Mouse (Mus musculus) limb, embryonic 15.5 days (tissue): ENCODE results near the gene Megf8. TPM values are rescaled to one million over a fixed set of nuclear protein-coding genes. Genes with fewer than 3 reads are reported as not detected.
A peak's percentile ranks its signal among the peaks of the same experiment; 100 is the strongest.

ENCODE experiments used
- ATAC-seq: fragments of 200-750 bp; cut with Nextera tagmentation; 2 replicates; pipeline ENCODE4 v1.8.0; 2017; ENCODE audit warnings: low read depth, moderate TSS enrichment; ENCODE audit not compliant: insufficient number of reproducible peaks, low FRiP score, low TSS enrichment
- H3K27ac ChIP-seq: fragments of 300-500 bp; sonication (generic); 2 replicates; pipeline ENCODE4 v1.5.1; 2015; ENCODE audit warnings: moderate library complexity, mild to moderate bottlenecking, inconsistent platforms
- H3K27me3 ChIP-seq: fragments of 300-500 bp; sonication (generic); 2 replicates; pipeline ENCODE4 v1.6.1; 2015; ENCODE audit warnings: inconsistent platforms
- H3K36me3 ChIP-seq: fragments of 300-500 bp; sonication (generic); 2 replicates; pipeline ENCODE4 v1.6.1; 2015; ENCODE audit warnings: inconsistent platforms
- H3K4me1 ChIP-seq: fragments of 300-500 bp; sonication (generic); 2 replicates; pipeline ENCODE4 v1.6.1; 2015; ENCODE audit warnings: inconsistent platforms
- H3K4me2 ChIP-seq: fragments of 300-500 bp; sonication (generic); 2 replicates; pipeline ENCODE4 v1.6.1; 2015; ENCODE audit warnings: mild to moderate bottlenecking, inconsistent platforms
- H3K4me3 ChIP-seq: fragments of 300-500 bp; sonication (generic); 2 replicates; pipeline ENCODE4 v1.5.1; 2015; ENCODE audit warnings: mild to moderate bottlenecking, inconsistent platforms
- H3K9ac ChIP-seq: fragments of 300-500 bp; sonication (generic); 2 replicates; pipeline ENCODE4 v1.6.1; 2015; ENCODE audit warnings: inconsistent platforms
- H3K9me3 ChIP-seq: fragments of 300-500 bp; sonication (generic); 2 replicates; pipeline ENCODE4 v1.6.1; 2016; ENCODE audit warnings: inconsistent platforms
- WGBS: fragments of 180-500 bp; shearing (Covaris S2); methylation state at CpG from one replicate; pipeline ENCODE4 v1.1.7; 2015; 5-methylcytosine and 5-hydroxymethylcytosine counted together
- polyA plus RNA-seq: library from polyadenylated mRNA; unstranded; fragments of >200 nt; fragmentation: Nextera tagmentation; extraction: Ambion mirVana; gene quantifications from 2 replicates; pipeline ENCODE4 v1.2.1, GENCODE M21; 2015

Megf8 gene
- polyA plus RNA-seq, 1 experiment from 2014 or later, result 14.3 TPM

GRCm38 (mm10) chr7:25281734-25282601 is 35.0 kb upstream of the Megf8 start:
- under 1% methylated on average over 64 of the region's 108 CpGs for WGBS
- peak overlapping the region; percentile 61 for H3K9ac ChIP-seq
- peaks cover 25% of the 10 kb centered on the region for H3K36me3 ChIP-seq
- H3K9me3 ChIP-seq, result no peaks in the 10 kb centered on the region
- peak overlapping the region; percentile 78 for H3K4me2 ChIP-seq
- peak overlapping the region; percentile 100 for H3K27ac ChIP-seq
- H3K27me3 ChIP-seq, result no peaks in the 10 kb centered on the region
- ATAC-seq, result peak; percentile 71
- H3K4me3 ChIP-seq, result peak overlapping the region; percentile 78
- peaks cover 62% of the 10 kb centered on the region for H3K4me1 ChIP-seq

GRCm38 (mm10) chr7:25282731-25283211 is 34.2 kb upstream of the Megf8 start:
- Histone ChIP-seq H3K9me3 (no peaks in the 10 kb centered on the region), H3K36me3 (peaks cover 33% of the 10 kb centered on the region), H3K4me2 (peak overlapping the region; percentile 78), H3K4me1 (peaks cover 54% of the 10 kb centered on the region), H3K9ac (peak overlapping the region; percentile 61), H3K4me3 (peak overlapping the region; percentile 78), H3K27ac (peak overlapping the region; percentile 100), H3K27me3 (no peaks in the 10 kb centered on the region)
- WGBS, result under 1% methylated on average over 28 of the region's 36 CpGs
- ATAC-seq, result no peak

GRCm38 (mm10) chr7:25283637-25284036 is 33.3 kb upstream of the Megf8 start:
- 10% methylated on average over 5 of the region's 5 CpGs for WGBS
- Histone ChIP-seq H3K27me3 (no peaks in the 10 kb centered on the region), H3K4me3 (peak overlapping the region; percentile 78), H3K36me3 (peaks cover 41% of the 10 kb centered on the region), H3K4me2 (peak overlapping the region; percentile 78), H3K9me3 (no peaks in the 10 kb centered on the region), H3K4me1 (peaks cover 57% of the 10 kb centered on the region), H3K27ac (peak overlapping the region; percentile 100), H3K9ac (peak overlapping the region; percentile 61)
- ATAC-seq, result no peak

- Histone ChIP-seq H3K9me3 (no peaks in the 10 kb centered on the region), H3K4me3 (peak overlapping the region; percentile 78), H3K27ac (peak overlapping the region; percentile 100; the same call in 1 of the 2 replicates), H3K36me3 (peaks cover 47% of the 10 kb centered on the region), H3K4me2 (peak overlapping the region; percentile 78), H3K9ac (peak overlapping the region; percentile 61), H3K4me1 (peaks cover 57% of the 10 kb centered on the region), H3K27me3 (no peaks in the 10 kb centered on the region)
- WGBS, result 46% methylated on average over 2 of the region's 2 CpGs
- no peak for ATAC-seq
These were observed 32.8 kb upstream of the Megf8 start for GRCm38 (mm10) chr7:25284171-25284570.

- Histone ChIP-seq H3K4me2 (0 out of 2 replicates have a peak overlapping the region, but pooled peaks have one; percentile 78), H3K4me3 (peak overlapping the region; percentile 78), H3K9me3 (no peaks in the 10 kb centered on the region), H3K4me1 (peaks cover 53% of the 10 kb centered on the region), H3K9ac (no peak overlapping the region), H3K27ac (peak overlapping the region; percentile 30; the same call in 1 of the 2 replicates), H3K27me3 (no peaks in the 10 kb centered on the region), H3K36me3 (peaks cover 52% of the 10 kb centered on the region)
- no peak for ATAC-seq
- 69% methylated on average over 5 of the region's 5 CpGs for WGBS
These were observed 32.2 kb upstream of the Megf8 start for GRCm38 (mm10) chr7:25284766-25285165.

- WGBS, result 89% methylated on average over 20 of the region's 20 CpGs
- H3K36me3 ChIP-seq, result peaks cover 62% of the 10 kb centered on the region
- no peak for ATAC-seq
- no peak overlapping the region for H3K4me2 ChIP-seq
- H3K27me3 ChIP-seq, result no peaks in the 10 kb centered on the region
- H3K4me1 ChIP-seq, result peaks cover 48% of the 10 kb centered on the region
- no peak overlapping the region for H3K27ac ChIP-seq
- no peak overlapping the region for H3K9ac ChIP-seq
- no peaks in the 10 kb centered on the region for H3K9me3 ChIP-seq
- no peak overlapping the region for H3K4me3 ChIP-seq
These were observed 31.3 kb upstream of the Megf8 start for GRCm38 (mm10) chr7:25285511-25286238.

- ATAC-seq, result no peak
- no peak overlapping the region for H3K27ac ChIP-seq
- WGBS, result 82% methylated on average over 8 of the region's 8 CpGs
- no peaks in the 10 kb centered on the region for H3K27me3 ChIP-seq
- no peak overlapping the region for H3K4me3 ChIP-seq
- H3K36me3 ChIP-seq, result peaks cover 75% of the 10 kb centered on the region
- no peaks in the 10 kb centered on the region for H3K9me3 ChIP-seq
- H3K4me1 ChIP-seq, result peaks cover 47% of the 10 kb centered on the region
- no peak overlapping the region for H3K4me2 ChIP-seq
- no peak overlapping the region for H3K9ac ChIP-seq
These were observed 30.0 kb upstream of the Megf8 start for GRCm38 (mm10) chr7:25286989-25287388.

- peaks cover 85% of the 10 kb centered on the region for H3K36me3 ChIP-seq
- WGBS, result 89% methylated on average over 12 of the region's 12 CpGs
- no peak overlapping the region for H3K27ac ChIP-seq
- H3K4me1 ChIP-seq, result peaks cover 54% of the 10 kb centered on the region
- no peak for ATAC-seq
- H3K9me3 ChIP-seq, result no peaks in the 10 kb centered on the region
- no peak overlapping the region for H3K9ac ChIP-seq
- H3K4me2 ChIP-seq, result no peak overlapping the region
- H3K27me3 ChIP-seq, result no peaks in the 10 kb centered on the region
- no peak overlapping the region for H3K4me3 ChIP-seq
These were observed 29.0 kb upstream of the Megf8 start for GRCm38 (mm10) chr7:25288011-25288410.

- no peaks in the 10 kb centered on the region for H3K27me3 ChIP-seq
- H3K36me3 ChIP-seq, result peaks cover 92% of the 10 kb centered on the region
- WGBS, result 91% methylated on average over 3 of the region's 3 CpGs
- no peak overlapping the region for H3K4me3 ChIP-seq
- H3K4me1 ChIP-seq, result peaks cover 51% of the 10 kb centered on the region
- H3K9ac ChIP-seq, result no peak overlapping the region
- no peak overlapping the region for H3K27ac ChIP-seq
- no peak overlapping the region for H3K4me2 ChIP-seq
- H3K9me3 ChIP-seq, result no peaks in the 10 kb centered on the region
- ATAC-seq, result no peak
These were observed 28.2 kb upstream of the Megf8 start for GRCm38 (mm10) chr7:25288721-25289120.

GRCm38 (mm10) chr7:25289925-25290324 is 27.0 kb upstream of the Megf8 start:
- H3K9ac ChIP-seq, result no peak overlapping the region
- 92% methylated on average over 3 of the region's 3 CpGs for WGBS
- no peaks in the 10 kb centered on the region for H3K9me3 ChIP-seq
- H3K36me3 ChIP-seq, result peaks cover 99% of the 10 kb centered on the region
- peaks cover 38% of the 10 kb centered on the region for H3K4me1 ChIP-seq
- no peak overlapping the region for H3K4me2 ChIP-seq
- ATAC-seq, result no peak
- H3K4me3 ChIP-seq, result no peak overlapping the region
- no peaks in the 10 kb centered on the region for H3K27me3 ChIP-seq
- H3K27ac ChIP-seq, result no peak overlapping the region

GRCm38 (mm10) chr7:25290463-25290862 is 26.5 kb upstream of the Megf8 start:
- no peaks in the 10 kb centered on the region for H3K27me3 ChIP-seq
- H3K4me3 ChIP-seq, result no peak overlapping the region
- no peak overlapping the region for H3K9ac ChIP-seq
- WGBS, result 92% methylated on average over 1 of the region's 1 CpGs
- no peak overlapping the region for H3K4me2 ChIP-seq
- no peaks in the 10 kb centered on the region for H3K9me3 ChIP-seq
- H3K27ac ChIP-seq, result 0 out of 2 replicates have a peak overlapping the region, but pooled peaks have one; percentile 61
- peaks cover 99% of the 10 kb centered on the region for H3K36me3 ChIP-seq
- peaks cover 34% of the 10 kb centered on the region for H3K4me1 ChIP-seq
- ATAC-seq, result no peak

GRCm38 (mm10) chr7:25290911-25291310 is 26.1 kb upstream of the Megf8 start:
- H3K27ac ChIP-seq, result peak overlapping the region; percentile 61; the same call in 1 of the 2 replicates

More at GRCm38 (mm10) chr7:25290911-25291310, 26.1 kb upstream of the Megf8 start:
- H3K27me3 ChIP-seq, result no peaks in the 10 kb centered on the region
- H3K4me1 ChIP-seq, result peaks cover 32% of the 10 kb centered on the region
- no peaks in the 10 kb centered on the region for H3K9me3 ChIP-seq
- peaks cover 99% of the 10 kb centered on the region for H3K36me3 ChIP-seq
- H3K4me3 ChIP-seq, result no peak overlapping the region
- no peak overlapping the region for H3K4me2 ChIP-seq
- WGBS, result 83% methylated on average over 2 of the region's 2 CpGs
- H3K9ac ChIP-seq, result no peak overlapping the region
- no peak for ATAC-seq
